In genomic region chr5:138160224-138160762, GRCm38 (mm10) we compare ENCODE assay signal across 8 mouse cellular contexts. TPM values are rescaled to one million over a fixed set of nuclear protein-coding genes. Genes with fewer than 3 reads are reported as not detected.
A peak's percentile ranks its signal among the peaks of the same experiment; 100 is the strongest.
DNase-seq lines count a peak whose midpoint lies in the region; ATAC-seq and TF ChIP-seq lines count a peak whose summit lies in the region.

No protein-coding gene starts in this region.

- H3K4me3 ChIP-seq in lung, embryonic 14.5 days (ENCODE audit: low read depth, low read length) = peak overlapping the region; percentile 82
- H3K4me3 ChIP-seq in forebrain, embryonic 11.5 days (ENCODE audit: low read depth, low read length) = peak overlapping the region; percentile 74
- peak overlapping the region; percentile 78 for H3K4me3 ChIP-seq in limb, embryonic 10.5 days
- peak overlapping the region; percentile 69 for H3K4me3 ChIP-seq in neural tube, embryonic 14.5 days (ENCODE audit: low read depth, low read length)

- ATAC-seq in lung, embryonic 14.5 days (ENCODE audit: insufficient read depth) = no peak
- ATAC-seq in forebrain, embryonic 11.5 days (replicated peaks; ENCODE audit: low FRiP score) = peak; percentile 2; the same call in 1 of the 2 replicates
- no peak for ATAC-seq in neural tube, embryonic 14.5 days (ENCODE audit: low read depth)

- peak overlapping the region; percentile 79; the same call in 1 of the 2 replicates for H3K9ac ChIP-seq in lung, embryonic 14.5 days
- peak overlapping the region; percentile 75; the same call in 1 of the 2 replicates for H3K9ac ChIP-seq in forebrain, embryonic 11.5 days (ENCODE audit: low read length)
- 0 out of 2 replicates have a peak overlapping the region, but pooled peaks have one; percentile 60 for H3K9ac ChIP-seq in neural tube, embryonic 14.5 days (replicated peaks; ENCODE audit: low read depth, low read length)

- no peak overlapping the region for H3K27ac ChIP-seq in lung, embryonic 14.5 days (ENCODE audit: low read depth)
- H3K27ac ChIP-seq in forebrain, embryonic 11.5 days (ENCODE audit: low read depth, low read length) = no peak overlapping the region
- H3K27ac ChIP-seq in limb, embryonic 10.5 days = peak overlapping the region; percentile 86
- H3K27ac ChIP-seq in neural tube, embryonic 14.5 days (ENCODE audit: low read depth, low read length) = peak overlapping the region; percentile 69; the same call in 1 of the 2 replicates

- 59% methylated on average over 7 of the region's 7 CpGs for WGBS in lung, embryonic 14.5 days
- WGBS in forebrain, embryonic 11.5 days = 72% methylated on average over 7 of the region's 7 CpGs
- 73% methylated on average over 7 of the region's 7 CpGs for WGBS in limb, embryonic 10.5 days
- 73% methylated on average over 7 of the region's 7 CpGs for WGBS in neural tube, embryonic 14.5 days

- peaks cover 32% of the 10 kb centered on the region for H3K36me3 ChIP-seq in lung, embryonic 14.5 days (ENCODE audit: insufficient read depth)
- H3K36me3 ChIP-seq in forebrain, embryonic 11.5 days (ENCODE audit: control insufficient read depth, insufficient read depth, low read length) = peaks cover 8% of the 10 kb centered on the region; the same call in 1 of the 2 replicates
- H3K36me3 ChIP-seq in limb, embryonic 10.5 days = peaks cover 36% of the 10 kb centered on the region
- H3K36me3 ChIP-seq in neural tube, embryonic 14.5 days (ENCODE audit: control insufficient read depth, insufficient read depth, low read length) = peaks cover 28% of the 10 kb centered on the region

- H3K27me3 ChIP-seq in lung, embryonic 14.5 days (ENCODE audit: insufficient read depth, low read length) = no peaks in the 10 kb centered on the region
- H3K27me3 ChIP-seq in forebrain, embryonic 11.5 days (ENCODE audit: control insufficient read depth, insufficient read depth, low read length) = no peaks in the 10 kb centered on the region
- no peaks in the 10 kb centered on the region for H3K27me3 ChIP-seq in limb, embryonic 10.5 days (ENCODE audit: low read depth, poor library complexity, severe bottlenecking)
- H3K27me3 ChIP-seq in neural tube, embryonic 14.5 days (ENCODE audit: control insufficient read depth, insufficient read depth, low read length) = no peaks in the 10 kb centered on the region

- no peak for TF ChIP-seq CTCF in lung, embryonic 14.5 days (IDR thresholded peaks at IDR 0.05; ENCODE audit: low read depth)

- no peaks in the 10 kb centered on the region for H3K9me3 ChIP-seq in lung, embryonic 14.5 days (ENCODE audit: low read depth, low read length)
- H3K9me3 ChIP-seq in forebrain, embryonic 11.5 days (ENCODE audit: control insufficient read depth, low read length) = no peaks in the 10 kb centered on the region
- H3K9me3 ChIP-seq in limb, embryonic 10.5 days (replicated peaks) = no peaks in the 10 kb centered on the region
- no peaks in the 10 kb centered on the region for H3K9me3 ChIP-seq in neural tube, embryonic 14.5 days (ENCODE audit: control insufficient read depth, low read length)

- H3K4me1 ChIP-seq in lung, embryonic 14.5 days (ENCODE audit: insufficient read depth) = 0 out of 2 replicates have a peak, but pooled peaks cover 2% of the 10 kb centered on the region
- H3K4me1 ChIP-seq in forebrain, embryonic 11.5 days (replicated peaks; ENCODE audit: control insufficient read depth, insufficient read depth, low read length) = peaks cover 4% of the 10 kb centered on the region; the same call in 1 of the 2 replicates
- H3K4me1 ChIP-seq in limb, embryonic 10.5 days = peaks cover 22% of the 10 kb centered on the region
- peaks cover 8% of the 10 kb centered on the region for H3K4me1 ChIP-seq in neural tube, embryonic 14.5 days (ENCODE audit: control insufficient read depth, insufficient read depth, low read length)

- peak overlapping the region; percentile 85 for H3K4me2 ChIP-seq in lung, embryonic 14.5 days
- H3K4me2 ChIP-seq in forebrain, embryonic 11.5 days (ENCODE audit: low read depth, low read length, severe bottlenecking) = peak overlapping the region; percentile 40; the same call in 1 of the 2 replicates
- peak overlapping the region; percentile 88 for H3K4me2 ChIP-seq in neural tube, embryonic 14.5 days (ENCODE audit: low read depth, low read length)

- DNase-seq in lung, embryonic 14.5 days = no peak
- no peak for DNase-seq in lung, postnatal 14 days
- DNase-seq in forebrain, embryonic 11.5 days (ENCODE audit: low spot score) = no peak
- no peak for DNase-seq in limb, embryonic 10.5 days (ENCODE audit: low spot score)
- no peak for DNase-seq in embryo, embryonic 11 days
- no peak for DNase-seq in thymus, postnatal 10 days (ENCODE audit: low spot score in 2 of 2)
- DNase-seq in adrenal gland, adult 2 months = no peak

RNA-seq across cellular contexts. Expression of gene Cops6, which starts 0.6 kb away (rescaled TPM):
- 256 and 259 TPM in 2 replicates for polyA plus RNA-seq in lung, embryonic 14.5 days (2014; fragmentation: Nextera tagmentation; extraction: Ambion mirVana)
- 248 and 275 TPM in 2 replicates for polyA plus RNA-seq in forebrain, embryonic 11.5 days (2014; fragmentation: Nextera tagmentation; extraction: Ambion mirVana)
- 381 and 386 TPM in 2 replicates for polyA plus RNA-seq in limb, embryonic 10.5 days (2016; fragmentation: Nextera tagmentation; extraction: Ambion mirVana)
- polyA plus RNA-seq in neural tube, embryonic 14.5 days (2014; fragmentation: Nextera tagmentation; extraction: Ambion mirVana) = 245 and 252 TPM in 2 replicates
- 100 to 1,000 TPM; 132 to 160 TPM for total RNA-seq in adrenal gland, adult 2 months (2021)
- 44.6 and 49.2 TPM in 2 replicates for polyA plus RNA-seq in adrenal gland, adult 2 months (2012; rRNA removed)

RNA-seq across cellular contexts. Expression of gene Zfp113, which starts 4.7 kb away (rescaled TPM):
- 16.6 and 18.1 TPM in 2 replicates for polyA plus RNA-seq in lung, embryonic 14.5 days (2014; fragmentation: Nextera tagmentation; extraction: Ambion mirVana)
- polyA plus RNA-seq in forebrain, embryonic 11.5 days (2014; fragmentation: Nextera tagmentation; extraction: Ambion mirVana) = 35.2 and 39.9 TPM in 2 replicates
- polyA plus RNA-seq in limb, embryonic 10.5 days (2016; fragmentation: Nextera tagmentation; extraction: Ambion mirVana) = 29.7 and 36.3 TPM in 2 replicates
- polyA plus RNA-seq in neural tube, embryonic 14.5 days (2014; fragmentation: Nextera tagmentation; extraction: Ambion mirVana) = 25.3 and 25.8 TPM in 2 replicates
- total RNA-seq in adrenal gland, adult 2 months (2021) = 10 to 100 TPM; 11.0 to 11.5 TPM
- polyA plus RNA-seq in adrenal gland, adult 2 months (2012; rRNA removed) = 6.2 and 10.5 TPM in 2 replicates

RNA-seq across cellular contexts. Expression of gene Ap4m1, which starts 11.5 kb away (rescaled TPM):
- polyA plus RNA-seq in lung, embryonic 14.5 days (2014; fragmentation: Nextera tagmentation; extraction: Ambion mirVana) = 19.2 and 20.6 TPM in 2 replicates
- polyA plus RNA-seq in forebrain, embryonic 11.5 days (2014; fragmentation: Nextera tagmentation; extraction: Ambion mirVana) = 24.0 and 24.1 TPM in 2 replicates
- 26.4 and 32.0 TPM in 2 replicates for polyA plus RNA-seq in limb, embryonic 10.5 days (2016; fragmentation: Nextera tagmentation; extraction: Ambion mirVana)
- 17.2 and 17.7 TPM in 2 replicates for polyA plus RNA-seq in neural tube, embryonic 14.5 days (2014; fragmentation: Nextera tagmentation; extraction: Ambion mirVana)
- 10 to 100 TPM; 19.4 to 20.1 TPM for total RNA-seq in adrenal gland, adult 2 months (2021)
- 24.9 and 27.7 TPM in 2 replicates for polyA plus RNA-seq in adrenal gland, adult 2 months (2012; rRNA removed)

RNA-seq across cellular contexts. Expression of gene Mcm7, which starts 11.9 kb away (rescaled TPM):
- 225 and 233 TPM in 2 replicates for polyA plus RNA-seq in lung, embryonic 14.5 days (2014; fragmentation: Nextera tagmentation; extraction: Ambion mirVana)
- 370 and 373 TPM in 2 replicates for polyA plus RNA-seq in forebrain, embryonic 11.5 days (2014; fragmentation: Nextera tagmentation; extraction: Ambion mirVana)
- 384 and 399 TPM in 2 replicates for polyA plus RNA-seq in limb, embryonic 10.5 days (2016; fragmentation: Nextera tagmentation; extraction: Ambion mirVana)
- 71.5 and 81.4 TPM in 2 replicates for polyA plus RNA-seq in neural tube, embryonic 14.5 days (2014; fragmentation: Nextera tagmentation; extraction: Ambion mirVana)
- 10 to 100 TPM; 22.8 to 23.1 TPM for total RNA-seq in adrenal gland, adult 2 months (2021)
- 17.9 and 21.6 TPM in 2 replicates for polyA plus RNA-seq in adrenal gland, adult 2 months (2012; rRNA removed)

RNA-seq across cellular contexts. Expression of gene Taf6, which starts 27.0 kb away (rescaled TPM):
- 95.6 and 97.6 TPM in 2 replicates for polyA plus RNA-seq in lung, embryonic 14.5 days (2014; fragmentation: Nextera tagmentation; extraction: Ambion mirVana)
- 150 and 155 TPM in 2 replicates for polyA plus RNA-seq in forebrain, embryonic 11.5 days (2014; fragmentation: Nextera tagmentation; extraction: Ambion mirVana)
- polyA plus RNA-seq in limb, embryonic 10.5 days (2016; fragmentation: Nextera tagmentation; extraction: Ambion mirVana) = 133 and 145 TPM in 2 replicates
- 71.7 and 73.2 TPM in 2 replicates for polyA plus RNA-seq in neural tube, embryonic 14.5 days (2014; fragmentation: Nextera tagmentation; extraction: Ambion mirVana)
- total RNA-seq in adrenal gland, adult 2 months (2021) = 10 to 100 TPM; 41.7 to 44.7 TPM
- 63.3 and 72.2 TPM in 2 replicates for polyA plus RNA-seq in adrenal gland, adult 2 months (2012; rRNA removed)

Comparison
In these comparisons a context has a peak if more than half of its experiments do, and no peak if none do; other contexts are left out.
1. H3K27ac ChIP-seq: peak in limb, embryonic 10.5 days (single experiment) and neural tube, embryonic 14.5 days (single experiment); none in lung, embryonic 14.5 days (single experiment) and forebrain, embryonic 11.5 days (single experiment).
2. Peak in every context shown above with its lines, with median percentiles within 50 percentile points of each other: H3K4me2 ChIP-seq, H3K4me3 ChIP-seq and H3K9ac ChIP-seq.